Mouse (Mus musculus) ES-E14 (cell line): ENCODE measurements around the gene Hlcs. TPM values are rescaled to one million over a fixed set of nuclear protein-coding genes. Genes with fewer than 3 reads are reported as not detected.

ENCODE experiments used
- DNase-seq: peaks from one replicate; pipeline ENCODE4 v3.0.0-alpha.2; 2013; ENCODE audit warnings: low read depth, low spot score
- H3K27ac ChIP-seq: 2 replicates; pipeline ENCODE4 v1.5.1; 2012; ENCODE audit warnings: low read depth, mild to moderate bottlenecking, low read length, moderate library complexity, mixed read lengths; ENCODE audit not compliant: poor library complexity, insufficient read depth, severe bottlenecking
- H3K36me3 ChIP-seq: 2 replicates; pipeline ENCODE4 v1.6.1; 2012; ENCODE audit warnings: mild to moderate bottlenecking, low read length, moderate library complexity, mixed read lengths; ENCODE audit not compliant: control insufficient read depth, poor library complexity, insufficient read depth, severe bottlenecking
- H3K4me1 ChIP-seq, 2 experiments: fragments of 150-350 bp in 1 of 2; sonication (generic) in 1 of 2; 2 replicates each; pipeline ENCODE4 v1.6.1; 2012; ENCODE audit warnings: low read length in 2 of 2, mild to moderate bottlenecking in 1 of 2, mixed read lengths in 1 of 2; ENCODE audit not compliant: control insufficient read depth in 2 of 2, insufficient read depth in 2 of 2, poor library complexity in 1 of 2
- H3K4me3 ChIP-seq, 2 experiments: fragments of 150-350 bp in 1 of 2; sonication (generic) in 1 of 2; 2 replicates each; pipeline ENCODE4 v1.5.1; 2012; ENCODE audit warnings: low read length in 2 of 2, low read depth in 1 of 2, mild to moderate bottlenecking in 1 of 2, mixed read lengths in 1 of 2; ENCODE audit not compliant: insufficient read depth in 1 of 2, poor library complexity in 1 of 2, severe bottlenecking in 1 of 2
- H3K9ac ChIP-seq: 2 replicates; pipeline ENCODE4 v1.6.1; 2012; ENCODE audit warnings: low read depth, mild to moderate bottlenecking, low read length, mixed read lengths; ENCODE audit not compliant: poor library complexity, insufficient read depth, severe bottlenecking
- H3K9me3 ChIP-seq: fragments of 150-350 bp; sonication (generic); 2 replicates; pipeline ENCODE4 v1.6.1; 2012; ENCODE audit warnings: low read depth, mild to moderate bottlenecking, low read length; ENCODE audit not compliant: control insufficient read depth, insufficient read depth
- CHD2 ChIP-seq: IDR thresholded peaks from 2 replicates; pipeline ENCODE4 v1.6.1; 2014; ENCODE audit warnings: mild to moderate bottlenecking, low read depth, low read length, inconsistent platforms
- HCFC1 ChIP-seq: IDR thresholded peaks from 2 replicates; pipeline ENCODE4 v1.6.1; 2012; ENCODE audit warnings: low read length, inconsistent platforms, borderline replicate concordance; ENCODE audit not compliant: insufficient read depth
- MAFK ChIP-seq: IDR thresholded peaks from 2 replicates; pipeline ENCODE4 v1.6.1; 2014; ENCODE audit warnings: mild to moderate bottlenecking, low read depth, low read length, inconsistent platforms; ENCODE audit not compliant: insufficient read depth
- ZC3H11A ChIP-seq: IDR thresholded peaks from 2 replicates; pipeline ENCODE4 v1.6.1; 2012; ENCODE audit warnings: low read depth, mild to moderate bottlenecking, inconsistent platforms, low read length, borderline replicate concordance
- ZNF384 ChIP-seq: IDR thresholded peaks from 2 replicates; pipeline ENCODE4 v1.6.1; 2012; ENCODE audit warnings: low read depth, low read length, inconsistent platforms
- in situ Hi-C, 2 experiments: fragments of 600-800 bp; cut with MboI; formaldehyde crosslinking; loops; one replicate each; pipeline ENCODE4 v1.15.1; 2025; ENCODE audit warnings: low sequenced_read_pairs in 2 of 2, inconsistent platforms in 1 of 2; ENCODE audit not compliant: unreplicated experiment in 2 of 2
- total RNA-seq: library from RNA; depleted of rRNA; stranded (reverse); fragments of 300-350 nt; gene quantifications from 2 replicates; pipeline ENCODE4 v1.2.3, GENCODE M21; 2012

The Hlcs gene
- total RNA-seq, 1 experiment, result 5.2 TPM

DNA sequence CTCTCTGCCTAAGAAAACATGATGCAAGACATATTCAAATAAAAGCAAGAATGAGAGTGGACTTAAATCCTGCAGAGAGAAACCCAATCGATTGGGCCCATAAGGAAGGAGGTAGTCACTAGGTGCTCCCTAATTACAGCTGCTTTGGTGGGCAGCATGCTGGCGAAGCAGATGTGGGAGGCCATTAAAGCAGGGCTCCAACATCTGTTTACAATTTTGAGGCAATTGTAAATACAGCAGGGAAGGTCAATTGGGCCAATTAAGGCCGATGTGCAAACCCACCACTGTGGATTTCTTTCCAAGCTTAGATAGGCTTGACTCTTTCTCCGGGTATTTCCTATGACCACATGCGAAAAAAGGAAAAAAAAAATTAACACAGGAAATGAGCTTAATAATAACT is 117.5 kb downstream of the Hlcs start:
- Histone ChIP-seq H3K4me1 (no peaks in the 10 kb centered on the region), H3K27ac (no peak overlapping the region), H3K9me3 (no peaks in the 10 kb centered on the region), H3K9ac (no peak overlapping the region), H3K4me3 (no peak overlapping the region), H3K36me3 (no peaks in the 10 kb centered on the region)
- in situ Hi-C loops, result no loop called here
- DNase-seq, result no peak
- TF ChIP-seq HCFC1 (no peak), ZNF384 (no peak)

DNA sequence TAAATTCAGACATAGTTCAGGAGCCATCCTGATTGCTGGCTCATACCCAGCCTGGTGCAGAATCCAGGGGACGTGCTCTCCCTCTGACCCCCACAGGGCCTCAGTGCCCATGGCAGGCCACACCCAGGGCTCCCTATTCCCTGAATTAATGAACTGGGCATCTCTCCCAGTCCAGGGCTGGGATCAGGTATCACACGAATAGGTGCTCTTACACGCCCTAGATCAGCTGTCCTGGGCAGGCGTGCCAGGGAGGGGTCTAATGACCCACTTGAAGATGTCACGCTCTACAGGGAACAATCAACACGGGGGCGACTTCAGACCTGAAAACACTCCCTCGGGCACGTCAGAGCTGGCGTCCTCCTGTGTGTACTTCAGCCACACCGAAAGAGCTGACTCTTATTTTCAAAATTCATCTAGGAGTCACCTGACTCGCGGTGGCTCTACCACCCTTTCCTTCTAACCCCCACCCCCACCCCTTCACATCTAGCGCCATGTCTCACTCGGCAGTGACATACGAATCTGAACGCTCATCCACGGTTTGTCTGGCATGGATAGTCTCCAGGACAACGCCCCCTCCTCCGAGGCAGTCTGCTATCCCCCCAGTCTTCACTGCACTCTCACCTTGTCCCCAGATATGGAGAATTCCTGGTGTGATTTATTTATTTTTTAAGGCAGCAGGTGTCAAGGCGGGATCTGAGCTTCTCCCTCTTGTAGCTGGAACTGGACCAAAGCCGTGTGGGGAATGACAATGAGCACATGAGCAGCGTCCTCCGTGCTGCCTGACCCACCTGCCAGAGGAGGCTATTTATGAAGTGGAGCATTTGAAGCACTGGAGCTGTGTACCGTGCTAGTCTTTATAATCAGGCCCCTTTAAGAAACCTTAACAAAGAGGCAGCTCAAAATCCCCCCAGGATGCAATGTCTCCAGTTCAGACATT is 121.7 kb downstream of the Hlcs start:
- no peak overlapping the region for H3K4me3 ChIP-seq
- in situ Hi-C loops, result no loop called here
- no peak overlapping the region for H3K27ac ChIP-seq
- no peaks in the 10 kb centered on the region for H3K36me3 ChIP-seq
- no peak overlapping the region for H3K9ac ChIP-seq
- no peaks in the 10 kb centered on the region for H3K9me3 ChIP-seq
- H3K4me1 ChIP-seq, result no peaks in the 10 kb centered on the region
- no peak for DNase-seq
- no peak for TF ChIP-seq MAFK
- no peak for TF ChIP-seq ZC3H11A

DNA sequence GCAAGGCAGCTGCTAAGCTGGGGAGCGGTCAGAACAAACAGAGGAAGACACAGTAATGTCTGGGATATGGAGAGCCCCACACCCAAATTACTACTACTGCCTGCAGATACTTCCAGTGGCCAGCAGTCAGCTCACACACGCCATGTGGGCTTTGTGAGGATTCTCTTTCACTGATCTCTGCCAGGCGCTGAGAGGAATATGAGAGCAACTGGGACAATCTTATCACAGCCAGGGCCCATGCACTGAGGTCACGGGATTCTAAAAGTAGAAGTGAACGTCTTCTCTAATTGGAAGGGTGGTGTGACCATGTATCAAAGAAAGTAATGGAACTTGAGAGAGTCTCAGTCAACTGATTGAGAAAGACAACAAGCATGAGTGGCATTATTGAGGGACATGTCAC is 123.1 kb downstream of the Hlcs start:
- no peak for DNase-seq
- no peaks in the 10 kb centered on the region for H3K36me3 ChIP-seq
- H3K4me3 ChIP-seq, result no peak overlapping the region
- in situ Hi-C loops, result no loop called here
- TF ChIP-seq ZC3H11A, result no peak
- H3K9me3 ChIP-seq, result no peaks in the 10 kb centered on the region
- no peak overlapping the region for H3K9ac ChIP-seq
- H3K27ac ChIP-seq, result no peak overlapping the region
- no peaks in the 10 kb centered on the region for H3K4me1 ChIP-seq

DNA sequence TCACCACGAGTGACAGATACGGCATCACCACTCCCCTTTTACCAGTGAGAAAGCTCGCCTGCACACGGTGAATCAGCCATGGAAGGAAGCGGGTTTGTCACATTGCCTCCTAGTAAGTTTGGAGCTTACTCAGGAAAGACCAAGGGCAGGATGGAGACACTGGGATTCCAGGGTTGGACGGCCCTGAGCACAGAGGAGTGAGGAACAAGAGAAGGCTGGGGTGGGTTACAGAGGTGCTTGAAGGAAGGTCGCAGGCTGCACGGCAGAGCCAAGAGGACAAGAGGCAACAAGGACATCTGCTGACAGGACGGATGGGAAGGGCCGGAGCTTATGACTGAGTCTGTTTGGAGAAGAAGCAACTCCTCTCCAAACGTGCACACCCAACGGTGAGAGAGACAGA is 126.8 kb downstream of the Hlcs start:
- H3K9ac ChIP-seq, result no peak overlapping the region
- TF ChIP-seq HCFC1 (no peak), MAFK (no peak), CHD2 (no peak), ZC3H11A (no peak), ZNF384 (no peak)
- no peak for DNase-seq
- no peaks in the 10 kb centered on the region for H3K9me3 ChIP-seq
- no peaks in the 10 kb centered on the region for H3K4me1 ChIP-seq
- in situ Hi-C loops, result no loop called here
- H3K27ac ChIP-seq, result no peak overlapping the region
- H3K4me3 ChIP-seq, result no peak overlapping the region
- no peaks in the 10 kb centered on the region for H3K36me3 ChIP-seq

DNA sequence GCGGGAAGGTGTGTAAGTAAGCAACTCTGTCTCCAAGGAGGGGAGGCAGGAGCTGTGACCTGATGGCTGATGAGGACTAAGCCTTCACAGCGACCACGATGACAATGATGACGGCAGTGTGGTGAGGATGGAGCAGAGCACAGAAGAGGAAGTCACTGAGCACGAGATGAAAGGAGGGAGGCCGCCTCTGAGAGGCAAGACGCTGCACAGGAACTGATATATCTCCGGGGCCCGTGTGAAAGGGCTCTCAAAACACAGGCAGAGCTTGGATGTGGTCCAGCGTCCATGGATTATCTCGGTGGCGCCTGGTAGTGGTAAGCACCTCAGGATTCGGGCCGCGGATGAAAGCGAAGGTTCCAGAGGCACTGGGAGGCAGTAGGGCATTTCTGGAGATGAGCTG is 127.9 kb downstream of the Hlcs start:
- Histone ChIP-seq H3K27ac (no peak overlapping the region), H3K4me1 (no peaks in the 10 kb centered on the region), H3K9ac (no peak overlapping the region), H3K9me3 (no peaks in the 10 kb centered on the region), H3K4me3 (no peak overlapping the region), H3K36me3 (no peaks in the 10 kb centered on the region)
- TF ChIP-seq CHD2, result no peak
- no peak for TF ChIP-seq HCFC1
- no peak for TF ChIP-seq ZC3H11A
- TF ChIP-seq MAFK, result no peak
- TF ChIP-seq ZNF384, result no peak
- in situ Hi-C loops, result no loop called here
- DNase-seq, result no peak
